Mouse (Mus musculus) adrenal gland (tissue): ENCODE measurements around the gene Clcn7.
"Not testable (repeated sequence)": the region's sequence is repeated elsewhere in the genome, so short reads cannot be mapped to it uniquely, and the experiment has no call there.

Experiments used
- intact Hi-C: fragments of 180-260 bp; cut with DNase I; formaldehyde crosslinking; loops from one replicate; pipeline ENCODE4 v1.15.1; 2025

Clcn7 gene

DNA sequence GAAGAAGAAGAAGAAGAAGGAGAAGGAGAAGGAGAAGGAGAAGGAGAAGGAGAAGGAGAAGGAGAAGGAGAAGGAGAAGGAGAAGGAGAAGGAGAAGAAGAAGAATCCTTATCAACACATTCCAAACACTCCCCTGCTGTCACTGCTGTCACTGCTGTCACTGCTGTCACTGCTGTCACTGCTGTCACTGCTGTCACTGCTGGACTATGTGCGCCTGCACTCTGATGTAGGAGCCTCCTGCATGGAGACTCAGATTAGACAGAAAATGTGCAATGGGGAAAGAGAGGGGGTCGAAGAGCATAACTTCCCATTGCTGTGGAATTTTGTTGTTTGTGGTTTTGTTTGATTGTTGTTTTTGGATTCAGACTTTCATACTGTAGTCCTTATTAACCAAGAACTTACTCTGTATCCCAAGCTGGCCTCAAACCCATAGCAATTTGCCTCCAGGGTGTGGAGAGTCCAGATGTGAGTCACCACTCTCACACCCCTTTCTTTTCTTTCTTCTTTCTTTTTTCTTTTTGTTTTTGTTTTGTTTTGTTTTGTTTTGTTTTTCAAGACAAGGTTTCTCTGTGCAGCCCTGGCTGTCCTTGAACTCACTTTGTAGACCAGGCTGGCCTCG is 7.6 kb upstream of the Clcn7 start:
- intact Hi-C loops, result not testable (repeated sequence)

DNA sequence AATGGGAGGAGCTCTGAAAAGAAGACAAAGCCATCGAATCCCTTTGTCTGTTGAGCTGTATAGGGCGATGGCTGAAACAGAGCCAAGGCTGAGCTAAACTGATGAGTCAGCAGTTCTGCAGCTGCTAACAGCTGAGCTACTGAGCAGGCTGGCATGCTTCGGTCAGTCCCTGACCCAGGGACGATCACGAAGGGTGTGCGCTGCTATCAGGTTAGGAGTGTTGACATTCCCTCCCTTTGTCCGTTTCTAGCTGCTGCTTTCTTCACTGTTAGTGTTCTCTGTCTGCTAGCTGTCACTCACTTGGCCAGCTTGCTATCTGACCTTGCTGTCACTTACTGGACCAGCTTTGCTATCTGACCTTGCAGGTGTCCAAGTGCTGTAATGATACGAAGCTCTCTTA is 6.1 kb upstream of the Clcn7 start:
- intact Hi-C loops, result no loop called here

DNA sequence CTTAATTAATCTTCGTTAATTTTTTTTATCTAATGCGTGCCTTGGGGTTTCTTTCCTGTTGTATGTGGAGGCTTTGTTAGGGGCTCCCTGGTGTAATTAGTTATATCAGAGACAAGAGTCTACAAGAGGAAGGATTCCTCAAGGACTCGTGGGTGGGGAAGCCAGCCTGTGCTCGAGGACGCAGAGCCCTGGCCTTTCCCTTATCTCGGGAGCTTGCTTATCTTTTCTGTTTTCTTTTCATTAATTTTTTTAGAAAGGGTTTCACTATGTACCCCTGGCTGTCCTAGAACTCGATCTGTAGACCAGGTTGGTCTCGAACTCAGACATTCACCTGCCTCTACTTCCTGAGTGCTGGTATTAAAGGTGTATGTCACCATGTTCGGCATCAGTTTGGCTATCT is 5.5 kb upstream of the Clcn7 start:
- intact Hi-C loops, result no loop called here

DNA sequence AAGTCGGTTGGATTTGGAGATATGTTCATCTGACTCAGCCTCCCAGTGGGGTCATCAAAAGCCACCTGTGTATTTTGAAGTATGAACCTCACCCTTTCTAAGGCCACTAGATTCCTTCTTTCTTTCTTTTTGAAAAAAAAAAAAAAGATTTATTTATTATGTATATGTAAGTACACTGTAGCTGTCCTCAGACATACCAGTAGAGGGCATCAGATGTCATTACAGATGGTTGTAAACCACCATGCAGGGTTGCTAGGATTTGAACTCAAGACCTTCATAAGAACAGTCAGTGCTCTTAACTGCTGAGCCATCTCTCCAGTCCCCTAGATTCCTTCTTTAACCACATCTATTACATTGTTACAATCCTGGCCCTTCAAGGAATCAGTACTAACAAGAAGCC is 3.1 kb upstream of the Clcn7 start:
- intact Hi-C loops, result loop anchor here (5.0 kb wide), 1 partner anchor 47 kb away; the partner anchor contains the start of gene Gm38655

DNA sequence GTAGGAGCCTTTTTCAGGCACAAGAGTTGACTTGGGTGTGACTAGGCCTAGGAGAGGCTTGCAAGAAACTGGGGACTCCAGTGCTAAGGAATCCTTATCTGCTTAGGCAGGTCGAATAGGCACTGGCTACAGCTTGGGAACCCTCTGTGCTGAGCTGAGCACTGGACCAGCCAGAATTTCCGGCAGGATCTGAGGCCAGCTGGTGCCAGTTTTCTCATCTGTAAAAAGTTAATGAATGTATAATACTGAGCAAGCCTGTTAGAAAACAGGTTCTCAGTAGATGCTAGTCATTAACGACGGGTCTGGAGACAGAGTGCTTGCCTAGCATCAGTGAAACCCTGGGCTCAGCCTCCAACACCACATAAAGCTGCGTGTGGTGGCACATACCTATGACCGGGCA is 2.4 kb downstream of the Clcn7 start:
- intact Hi-C loops, result no loop called here

DNA sequence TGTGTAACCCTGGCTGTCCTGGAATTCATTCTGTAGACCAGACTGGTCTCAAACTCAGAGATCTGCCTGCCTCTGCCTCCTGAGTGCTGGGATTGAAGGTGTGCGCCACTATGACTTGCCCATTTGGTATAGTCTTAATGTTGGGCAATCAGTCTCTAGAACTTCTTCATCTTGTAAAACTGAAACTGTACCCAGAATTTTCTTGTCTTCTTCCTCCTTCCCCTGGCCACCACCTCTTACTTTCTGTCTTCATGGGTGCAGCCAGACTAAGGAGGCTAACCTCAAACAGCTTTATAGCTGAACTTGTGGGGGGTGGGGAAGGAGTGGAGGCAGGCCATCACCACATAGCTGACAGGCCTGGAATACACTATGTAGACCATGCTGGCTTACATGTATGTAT is 5.6 kb downstream of the Clcn7 start:
- intact Hi-C loops, result no loop called here

DNA sequence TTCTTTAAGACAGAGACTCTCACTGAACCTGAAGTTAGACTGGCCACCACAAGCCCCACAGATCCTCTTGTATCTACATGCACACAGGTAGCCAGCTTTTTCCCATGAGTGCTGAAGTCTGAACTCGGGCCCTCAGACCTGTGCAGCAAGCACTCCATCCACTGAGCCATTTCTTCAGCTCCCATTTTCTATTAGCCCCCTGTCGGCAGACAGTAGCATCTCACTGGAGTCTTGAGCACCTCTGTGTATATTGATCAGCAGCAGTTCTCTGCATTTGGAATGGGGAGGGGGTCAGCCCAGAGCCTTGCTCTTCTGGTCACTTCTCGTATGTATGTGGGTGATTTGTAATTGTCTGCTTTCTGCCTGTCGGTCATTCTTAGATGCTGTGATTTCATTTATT is 6.8 kb downstream of the Clcn7 start:
- intact Hi-C loops, result no loop called here

DNA sequence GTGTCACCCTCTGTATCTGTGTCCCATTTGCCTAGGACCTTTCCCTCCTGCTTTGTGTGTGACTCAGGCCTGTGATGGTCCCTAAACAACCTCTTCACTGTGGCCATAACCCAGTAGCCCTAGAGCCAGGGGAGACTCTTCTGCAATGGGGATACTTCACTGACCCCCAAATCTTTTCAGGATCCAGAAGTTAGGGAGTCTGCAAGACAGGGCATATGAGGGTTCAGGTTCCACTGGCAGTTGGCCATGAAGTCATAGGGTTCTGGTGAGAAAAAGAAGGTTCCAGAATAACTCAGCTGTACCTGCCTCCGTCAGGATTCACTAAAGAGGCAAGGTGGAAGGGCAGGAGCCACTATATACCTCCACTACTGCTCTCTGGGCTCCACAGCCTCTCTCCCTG is 29.0 kb downstream of the Clcn7 start, which contains the start of gene Ccdc154:
TSS of gene Ccdc154 (plus strand) at position 301 of the 400 bp plus-strand sequence.
- intact Hi-C loops, result no loop called here

DNA sequence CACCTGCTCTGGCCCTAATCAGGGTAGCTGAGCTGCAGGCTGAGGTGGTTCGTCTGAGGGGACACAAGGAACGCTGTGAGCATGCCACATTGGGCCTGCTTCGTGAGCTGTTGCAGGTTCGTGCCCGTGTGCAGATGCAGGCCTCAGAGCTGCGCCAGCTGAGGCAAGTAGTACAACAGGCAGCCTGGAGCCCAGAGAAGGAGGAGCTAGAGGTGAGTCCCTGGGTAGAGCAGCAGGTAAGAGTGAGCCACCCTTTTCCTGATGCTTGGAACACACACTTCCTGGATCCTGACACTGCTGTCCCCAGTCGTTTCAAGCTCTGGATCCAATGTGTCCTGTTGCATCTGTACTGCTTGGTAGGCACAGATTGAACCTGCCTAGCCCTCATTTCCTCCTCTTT is 30.2 kb downstream of the Clcn7 start:
- intact Hi-C loops, result no loop called here

DNA sequence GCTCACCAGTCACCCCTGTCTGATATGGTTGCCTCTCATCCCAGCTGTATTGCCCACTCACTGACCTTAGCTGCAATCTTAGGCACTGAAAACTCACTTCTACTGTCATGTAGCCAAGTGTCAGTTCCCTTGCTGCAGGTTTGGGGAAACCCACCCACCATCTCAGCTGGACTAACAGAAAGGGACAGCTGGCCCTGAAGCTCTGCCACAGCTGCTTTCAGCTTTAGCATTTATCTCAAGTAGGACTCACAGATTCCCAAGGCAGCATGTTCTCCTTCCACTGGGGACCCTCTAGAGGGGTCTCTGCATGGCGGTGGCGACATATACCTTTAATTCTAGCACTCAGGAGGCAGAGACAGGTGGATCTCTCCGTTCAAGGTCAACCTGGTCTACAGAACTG is 31.6 kb downstream of the Clcn7 start:
- intact Hi-C loops, result no loop called here

DNA sequence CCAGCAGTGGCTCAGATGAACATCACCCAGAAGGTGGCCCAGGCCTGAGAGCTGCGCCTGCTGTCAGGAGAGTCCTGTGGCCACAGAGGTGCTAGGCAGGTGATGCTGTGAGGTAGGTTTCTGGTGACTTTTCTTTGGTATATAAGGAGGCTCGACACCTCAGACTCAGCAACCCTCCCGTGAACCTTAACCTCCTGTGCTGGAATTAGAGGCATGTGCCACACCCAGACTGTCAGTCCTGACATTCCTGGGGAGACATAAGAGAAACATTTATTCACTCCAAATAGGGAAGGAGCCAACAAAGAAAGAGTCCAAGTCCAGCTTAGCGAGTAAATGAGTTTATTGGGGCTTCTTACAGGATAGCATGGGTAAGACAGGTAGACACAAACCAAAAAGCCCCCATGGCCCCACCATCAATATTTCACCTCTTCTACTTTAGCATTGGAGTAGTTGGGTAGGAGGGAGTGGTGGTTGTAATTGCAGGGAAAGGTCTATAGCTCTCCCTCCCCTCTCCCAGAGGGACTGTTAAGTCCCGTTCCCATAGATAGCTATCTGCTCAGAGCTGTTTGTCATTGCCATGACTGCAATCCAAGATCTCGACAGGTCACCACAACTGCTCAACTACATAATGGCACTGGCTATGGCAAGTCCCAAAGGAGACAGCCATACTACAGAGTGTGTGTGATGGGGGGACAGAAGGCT is 32.9 kb downstream of the Clcn7 start:
- intact Hi-C loops, result no loop called here

DNA sequence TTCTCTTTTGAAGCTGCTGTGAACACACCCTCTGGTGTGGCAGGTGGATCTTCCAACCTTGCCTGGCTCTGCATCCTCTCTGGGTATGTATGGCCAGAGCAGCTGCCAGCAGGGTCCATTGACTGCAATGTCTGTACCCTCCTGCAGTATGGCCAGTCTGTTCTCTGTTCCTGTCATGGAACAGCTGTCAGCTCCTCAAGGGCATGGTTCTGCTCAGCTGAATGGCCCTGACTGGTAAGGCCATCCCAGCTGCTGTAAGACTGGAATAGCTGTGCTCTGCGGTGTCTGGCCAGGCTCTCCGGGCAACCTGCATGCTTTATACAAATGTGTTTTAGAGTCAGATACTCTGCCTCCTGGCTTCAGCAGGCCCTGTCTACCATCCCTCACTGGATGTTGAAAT is 36.5 kb downstream of the Clcn7 start:
- intact Hi-C loops, result no loop called here

DNA sequence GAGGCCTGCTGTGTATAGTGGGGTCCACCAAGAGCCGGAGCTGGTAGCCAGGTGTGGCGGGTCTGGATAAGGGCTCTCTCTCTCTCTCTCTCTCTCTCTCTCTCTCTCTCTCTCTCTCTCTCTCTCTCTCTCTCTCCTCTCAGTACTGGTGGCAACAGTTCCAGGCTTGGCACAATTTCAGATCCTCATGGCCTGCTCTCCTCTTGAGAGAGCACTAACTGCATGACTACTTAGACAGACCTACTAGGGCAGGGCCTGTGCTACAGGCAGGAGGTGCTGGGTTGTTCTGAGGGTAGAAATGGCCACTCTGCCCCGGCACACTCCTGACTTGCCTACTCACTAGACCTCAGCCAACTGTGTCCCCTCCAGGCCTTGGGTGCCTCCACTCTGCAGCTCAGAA is 39.4 kb downstream of the Clcn7 start:
- intact Hi-C loops, result no loop called here

DNA sequence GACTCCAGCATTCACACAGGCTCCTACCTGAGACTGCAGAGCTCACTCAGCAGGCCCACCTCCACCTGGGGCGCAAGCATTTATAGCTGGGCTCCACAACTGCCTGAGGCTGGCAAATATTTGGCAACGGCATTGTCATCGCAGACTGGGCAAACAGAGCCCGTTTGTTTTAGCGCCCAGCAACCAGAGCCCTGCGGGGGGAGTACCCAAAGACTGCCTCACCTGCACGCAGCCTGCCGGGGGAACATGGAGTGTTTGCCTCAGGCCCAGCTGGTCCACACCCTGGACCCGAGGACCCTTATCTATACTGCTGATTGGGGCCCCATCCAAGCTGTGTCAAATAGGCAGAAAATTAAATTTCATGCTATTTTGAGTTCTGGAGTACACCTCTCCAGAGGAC is 42.2 kb downstream of the Clcn7 start, which contains the start of gene Gm38655:
TSS of gene Gm38655 (minus strand) at position 61 of the 400 bp plus-strand sequence.
- intact Hi-C loops, result loop anchor here (5.0 kb wide), 1 partner anchor 43 kb away; the partner anchor contains the start of gene Clcn7

DNA sequence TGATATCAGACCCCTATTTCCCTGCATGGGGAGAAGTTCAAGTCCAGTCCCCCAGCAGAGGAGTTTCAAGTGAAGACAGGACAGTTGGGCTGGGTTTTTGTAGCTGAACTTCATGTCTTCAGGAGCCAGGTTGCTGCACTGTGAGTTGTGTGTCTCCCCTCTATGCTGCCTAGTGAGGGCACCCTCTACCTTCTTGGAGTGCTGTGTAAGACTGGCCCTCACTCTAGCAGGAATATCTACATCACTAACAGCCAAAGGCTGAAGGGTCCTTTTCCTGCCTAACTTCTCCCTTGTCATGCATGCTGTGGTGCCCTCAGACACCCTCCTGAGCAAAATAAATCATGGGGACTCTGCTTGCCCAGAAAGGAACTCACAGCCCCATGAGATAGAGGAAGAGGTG is 50.0 kb downstream of the Clcn7 start:
- intact Hi-C loops, result loop anchor here (10.0 kb wide), 1 partner anchor 68 kb away; the partner anchor contains the start of gene Telo2

DNA sequence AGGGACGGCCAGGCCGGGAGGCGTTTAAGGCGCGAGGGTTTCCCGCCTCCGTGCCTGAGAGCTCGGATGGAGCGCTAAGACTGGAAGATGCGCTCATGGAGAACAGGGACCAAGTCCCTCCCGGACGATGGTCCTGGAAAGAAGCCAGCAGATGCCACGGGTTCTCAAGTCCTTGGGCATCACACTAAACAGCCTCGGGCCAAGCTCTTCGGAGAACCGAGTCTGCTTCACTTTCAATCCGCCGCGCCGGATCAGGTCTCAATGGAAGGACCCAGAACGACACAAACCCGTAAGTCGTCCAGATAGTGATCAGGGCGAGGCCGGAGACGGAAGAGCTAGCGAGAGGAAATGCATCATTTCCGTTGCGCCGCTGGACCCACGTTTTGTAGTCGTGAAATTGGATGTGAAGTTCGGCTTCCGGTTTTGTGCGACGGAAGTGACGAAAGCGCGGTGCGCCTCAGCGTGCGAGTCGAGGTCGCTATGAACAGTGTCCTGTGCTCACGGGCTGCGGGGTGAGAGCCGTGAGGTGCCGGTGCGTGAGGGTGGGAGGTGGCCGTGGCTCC is 51.0 kb downstream of the Clcn7 start, which contains the start of gene BC003965:
TSS of gene BC003965 (plus strand) at position 426 of the 563 bp plus-strand sequence.
- intact Hi-C loops, result loop anchor here (10.0 kb wide), 1 partner anchor 69 kb away; the partner anchor contains the start of gene Telo2

DNA sequence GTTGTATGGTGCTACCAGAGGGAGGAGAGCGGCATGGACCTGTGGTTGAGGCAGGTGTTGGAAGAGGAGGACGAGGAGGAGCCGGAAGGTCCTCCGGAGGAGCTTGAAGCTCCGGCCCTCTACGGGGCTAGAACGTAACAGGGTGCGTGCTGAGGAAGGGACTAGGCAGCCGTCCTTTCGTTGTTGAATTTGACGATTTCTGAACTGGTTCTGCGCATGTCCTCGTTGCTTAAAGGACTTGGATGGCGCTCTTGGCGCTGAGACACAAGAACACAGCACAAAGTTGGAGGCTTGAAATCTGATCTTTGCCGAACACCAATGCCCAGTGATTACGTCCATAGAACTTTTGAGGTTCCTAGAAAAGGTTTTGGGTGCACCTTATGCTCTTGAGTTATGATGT is 51.8 kb downstream of the Clcn7 start:
- intact Hi-C loops, result loop anchor here (10.0 kb wide), 1 partner anchor 70 kb away; the partner anchor contains the start of gene Telo2

DNA sequence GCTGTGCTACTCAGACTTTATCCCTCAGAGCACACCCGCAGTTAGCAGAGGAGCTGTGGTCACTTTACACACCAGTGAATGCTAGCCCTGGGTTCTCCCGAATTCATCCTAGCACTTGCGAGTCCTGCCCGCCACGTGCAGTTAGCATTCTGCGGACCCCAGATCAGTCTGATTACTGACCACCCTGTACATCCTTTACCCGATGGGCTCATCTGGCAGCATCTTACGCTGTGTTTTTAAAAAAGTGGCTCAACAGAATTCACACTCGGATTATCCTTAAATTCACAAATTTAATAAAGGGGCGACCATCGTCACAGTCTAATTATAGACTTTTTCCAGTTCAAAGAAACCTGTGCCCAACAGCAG is 54.6 kb downstream of the Clcn7 start:
- intact Hi-C loops, result loop anchor here (10.0 kb wide), 1 partner anchor 73 kb away; the partner anchor contains the start of gene Telo2

DNA sequence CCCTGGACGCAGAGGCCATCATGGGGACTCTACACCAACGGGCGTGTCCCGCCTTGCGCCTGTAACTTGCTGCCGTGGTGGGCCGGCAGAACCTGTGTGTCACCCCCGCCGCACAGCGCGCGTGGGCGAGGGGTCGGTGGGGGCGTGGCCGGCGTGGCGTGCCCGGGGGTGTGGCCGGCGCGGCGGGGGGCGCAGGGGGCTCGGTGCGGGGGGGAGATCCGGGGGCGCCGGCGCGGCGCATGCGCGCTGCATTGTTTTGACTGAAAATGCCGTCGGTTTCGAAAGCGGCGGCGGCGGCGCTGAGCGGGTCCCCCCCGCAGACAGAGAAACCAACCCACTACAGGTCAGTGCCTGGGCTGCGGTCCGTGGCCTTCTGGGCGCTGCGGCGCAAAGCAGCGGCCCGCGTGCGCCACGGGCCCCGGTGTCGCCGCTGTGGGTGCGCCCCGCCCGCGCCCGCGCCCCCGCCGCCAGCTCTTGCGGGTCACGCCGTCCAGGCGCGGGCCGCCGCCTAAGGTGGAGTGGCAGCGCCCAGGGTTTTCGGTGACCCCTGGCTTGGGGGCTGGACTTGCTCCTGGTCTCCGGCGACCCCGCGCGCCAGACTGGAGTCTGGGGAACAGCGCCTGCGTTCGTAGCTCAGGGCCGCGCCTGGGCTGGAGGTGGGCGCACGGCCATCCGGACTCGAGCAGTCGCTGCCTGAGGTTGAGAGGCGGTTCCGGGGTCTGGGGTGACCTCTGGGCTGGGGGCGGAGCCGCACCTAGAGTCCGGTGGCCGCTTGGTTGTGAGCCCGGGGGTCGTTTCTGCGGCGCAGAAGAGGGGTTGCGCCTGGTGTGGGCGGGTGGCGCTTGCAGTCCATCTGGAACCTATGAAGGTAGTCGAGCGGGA is 55.2 kb downstream of the Clcn7 start, which contains the start of gene Unkl:
TSS of gene Unkl (plus strand) at position 248 of the 882 bp plus-strand sequence.
- intact Hi-C loops, result loop anchor here (10.0 kb wide), 1 partner anchor 74 kb away; the partner anchor contains the start of gene Telo2

DNA sequence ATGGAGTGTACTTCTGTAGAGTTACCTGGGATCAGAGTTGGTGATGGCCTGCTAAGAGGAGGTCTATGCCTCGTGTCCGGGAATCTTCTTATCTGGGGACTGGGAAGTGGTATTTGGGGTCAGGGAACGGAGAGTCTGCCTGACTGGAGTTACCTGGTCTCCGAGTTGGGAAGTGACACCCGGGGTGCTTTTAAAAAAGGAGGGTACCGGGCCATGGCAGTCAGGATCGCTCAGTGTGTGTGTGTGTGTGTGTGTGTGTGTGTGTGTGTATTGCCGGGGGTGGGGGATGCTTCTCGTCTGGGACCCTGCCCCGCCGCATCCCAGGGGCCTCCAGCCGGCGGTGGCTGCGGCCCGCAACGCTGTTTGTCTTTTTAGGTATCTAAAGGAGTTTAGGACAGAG is 55.9 kb downstream of the Clcn7 start:
- intact Hi-C loops, result loop anchor here (10.0 kb wide), 1 partner anchor 74 kb away; the partner anchor contains the start of gene Telo2

DNA sequence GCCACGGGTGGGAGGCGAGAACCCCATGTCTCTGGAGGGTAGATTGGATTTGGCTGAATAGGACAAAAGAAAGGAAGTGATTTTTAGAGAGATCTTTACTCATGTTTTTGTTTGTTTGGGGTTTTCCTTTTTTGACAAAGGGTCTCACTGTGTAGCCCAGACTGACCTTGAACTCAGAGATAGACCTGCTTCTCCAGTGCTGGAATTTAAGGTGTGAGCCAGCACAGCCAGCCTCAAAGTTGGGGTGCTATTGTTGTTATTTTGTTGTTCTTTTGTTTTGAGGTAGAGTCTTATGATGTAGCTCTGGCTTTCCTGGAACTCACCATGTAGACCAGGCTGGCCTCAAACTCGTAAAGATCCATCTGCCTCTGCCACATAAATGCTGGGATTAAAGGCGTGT is 69.2 kb downstream of the Clcn7 start:
- intact Hi-C loops, result no loop called here
